Mouse (Mus musculus) urinary bladder, postnatal 10 days (tissue): ENCODE data around the gene Acvr1b.

Experiments
- DNase-seq: peaks from one replicate; pipeline ENCODE4 v3.0.0; 2022; ENCODE audit warnings: low spot score

The Acvr1b gene

DNA sequence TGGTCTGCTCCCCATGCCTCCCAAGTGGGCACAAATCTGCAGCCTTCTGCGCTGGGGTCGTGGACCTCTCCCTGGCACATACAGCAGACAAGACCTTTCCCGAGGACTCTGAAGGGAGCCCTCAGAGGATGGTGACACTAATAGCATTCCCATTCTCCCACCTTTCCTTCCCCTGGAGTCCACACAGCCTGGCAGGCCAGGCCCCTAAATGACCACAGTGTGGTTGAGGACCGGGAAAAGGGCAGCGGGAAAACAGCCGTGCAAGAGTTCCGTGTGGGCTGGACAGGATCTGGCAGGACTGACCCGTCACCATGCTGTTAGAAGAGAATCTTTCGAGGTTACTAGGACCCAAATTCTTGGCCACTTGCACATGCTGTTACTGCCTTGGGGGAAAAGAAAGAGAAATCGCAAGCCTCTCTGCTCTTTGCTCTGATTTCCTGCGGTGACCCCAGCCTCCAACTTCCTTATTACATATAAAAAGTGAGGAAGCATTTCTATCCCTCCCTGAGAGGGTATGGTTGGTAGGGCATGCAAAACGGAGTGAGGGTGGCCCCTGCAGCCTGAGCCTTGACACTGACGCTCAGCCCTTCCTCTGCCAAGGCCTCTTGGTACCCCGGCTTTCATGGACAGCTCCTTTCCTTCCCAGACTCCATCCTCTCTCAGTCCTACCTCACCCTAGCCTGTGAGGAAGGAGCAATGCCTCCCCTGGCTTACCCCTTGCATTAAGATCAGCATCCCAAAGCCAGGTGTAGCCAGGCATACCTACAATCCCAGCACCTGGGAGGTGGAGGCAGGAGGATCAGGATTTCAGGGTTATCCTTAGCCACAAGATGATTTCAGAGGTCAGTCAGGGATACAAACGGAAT lies 27.5 kb upstream of the Acvr1b start:
- DNase-seq: no peak

DNA sequence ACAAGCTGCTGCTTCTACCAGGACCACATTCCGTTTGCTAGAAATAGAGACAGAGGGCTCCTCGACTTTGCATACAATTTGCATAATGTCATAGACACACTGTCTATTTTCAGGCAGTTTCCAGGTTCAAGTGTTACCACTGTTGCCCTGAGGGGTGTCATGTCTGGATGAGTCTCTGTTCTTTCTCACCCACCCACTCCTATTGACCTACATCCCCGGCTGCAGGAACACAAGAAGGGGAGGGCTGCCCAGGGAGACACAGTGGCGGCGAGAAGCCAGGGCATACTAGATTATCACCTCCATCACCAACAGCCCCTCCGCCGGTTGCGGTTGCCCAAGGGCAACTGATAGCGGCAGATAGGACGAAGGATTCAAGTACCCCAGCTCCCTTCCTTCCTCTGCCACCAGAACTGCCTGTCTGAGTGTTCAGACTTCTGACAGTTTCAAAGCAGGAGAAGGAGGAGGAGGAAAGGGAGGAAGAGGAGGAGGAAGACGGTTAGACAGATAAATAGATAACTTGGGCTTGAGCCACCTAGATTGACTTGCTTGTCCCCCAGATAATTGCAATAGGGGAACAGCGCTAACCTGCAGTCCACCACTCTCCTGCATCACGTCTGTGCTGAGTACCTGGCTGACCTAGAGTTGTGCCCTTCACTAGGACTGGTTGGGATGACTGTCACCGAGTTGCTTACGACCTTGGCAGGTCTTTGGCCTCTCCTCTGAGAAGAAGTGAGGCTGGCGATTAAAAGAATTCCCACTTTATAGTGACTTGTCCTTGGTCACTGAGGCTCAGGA lies 26.6 kb upstream of the Acvr1b start:
- DNase-seq: no peak

DNA sequence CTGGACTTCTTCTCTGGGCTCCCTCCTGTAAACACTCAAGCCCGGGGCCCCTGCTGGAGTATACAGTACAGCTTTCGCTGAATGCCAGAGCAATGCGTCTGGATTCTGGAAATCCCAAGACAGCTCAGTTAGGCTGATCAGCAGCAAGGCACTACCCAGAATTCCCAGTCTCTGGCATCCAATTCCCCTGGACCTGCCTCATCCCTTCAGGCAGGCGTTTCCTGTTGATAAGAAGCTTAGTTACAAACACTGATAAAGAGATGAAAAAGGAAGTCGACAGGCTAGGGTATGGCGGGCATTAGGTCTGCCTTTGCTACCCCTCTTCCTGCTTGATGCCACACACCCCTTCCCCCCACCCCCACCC lies 26.0 kb upstream of the Acvr1b start:
- DNase-seq: no peak

DNA sequence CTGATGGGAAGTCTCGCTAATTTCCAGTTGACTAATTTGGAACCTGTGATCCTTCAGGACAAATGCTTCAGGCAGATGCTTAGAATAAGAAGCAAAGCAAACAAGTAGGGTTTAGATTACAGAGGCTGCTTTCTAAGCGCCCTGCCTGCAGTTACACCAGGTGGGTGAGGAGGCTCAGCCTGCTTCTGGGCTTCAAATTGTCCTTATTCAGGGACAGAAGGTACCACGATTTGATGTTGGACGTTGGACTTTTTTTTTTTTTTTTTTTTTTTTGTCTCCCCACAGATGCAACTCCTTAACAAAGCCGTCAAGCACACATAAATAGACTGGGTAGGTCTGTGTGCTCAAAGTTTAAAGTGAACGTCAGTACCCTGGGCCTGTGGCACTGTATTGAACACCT lies 25.3 kb upstream of the Acvr1b start:
- DNase-seq: no peak

DNA sequence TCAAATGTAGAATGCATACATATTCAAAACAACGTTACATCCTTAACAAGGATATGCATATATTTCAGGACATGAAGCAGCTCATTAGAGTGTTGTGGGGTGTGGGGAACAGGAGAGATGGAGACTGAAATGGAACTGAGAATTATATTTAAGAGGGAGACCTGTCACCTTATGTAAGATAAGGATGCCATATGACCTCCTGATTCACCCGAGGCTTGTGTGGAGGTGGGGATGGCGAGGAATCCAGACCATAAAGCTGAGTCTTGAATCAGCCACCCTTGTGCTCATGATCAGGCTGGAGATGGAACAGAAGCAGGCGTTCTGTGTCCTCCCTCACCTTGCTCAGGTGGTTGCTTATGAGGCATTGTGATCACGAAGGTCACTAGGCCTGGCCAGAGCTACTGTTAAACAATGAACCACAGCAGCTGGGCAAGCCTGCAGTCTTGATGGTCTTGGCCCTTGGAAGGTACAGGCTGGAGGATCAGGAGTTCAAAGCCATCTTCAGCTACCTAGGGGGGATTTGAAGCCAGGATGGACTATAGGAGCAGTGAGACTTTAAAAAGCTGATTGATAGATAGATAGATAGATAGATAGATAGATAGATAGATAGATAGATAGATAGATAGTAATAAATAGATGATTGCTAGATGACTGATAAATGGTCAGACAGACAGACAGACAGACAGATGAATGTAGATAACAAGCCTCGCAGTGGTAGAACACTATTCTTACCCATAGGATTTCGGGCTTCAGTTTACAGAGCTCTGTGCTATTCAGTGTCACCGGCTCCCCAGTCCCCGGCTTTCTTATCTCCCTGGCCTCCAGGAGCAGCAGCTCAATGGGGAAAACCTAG lies 22.2 kb upstream of the Acvr1b start:
- no peak for DNase-seq

DNA sequence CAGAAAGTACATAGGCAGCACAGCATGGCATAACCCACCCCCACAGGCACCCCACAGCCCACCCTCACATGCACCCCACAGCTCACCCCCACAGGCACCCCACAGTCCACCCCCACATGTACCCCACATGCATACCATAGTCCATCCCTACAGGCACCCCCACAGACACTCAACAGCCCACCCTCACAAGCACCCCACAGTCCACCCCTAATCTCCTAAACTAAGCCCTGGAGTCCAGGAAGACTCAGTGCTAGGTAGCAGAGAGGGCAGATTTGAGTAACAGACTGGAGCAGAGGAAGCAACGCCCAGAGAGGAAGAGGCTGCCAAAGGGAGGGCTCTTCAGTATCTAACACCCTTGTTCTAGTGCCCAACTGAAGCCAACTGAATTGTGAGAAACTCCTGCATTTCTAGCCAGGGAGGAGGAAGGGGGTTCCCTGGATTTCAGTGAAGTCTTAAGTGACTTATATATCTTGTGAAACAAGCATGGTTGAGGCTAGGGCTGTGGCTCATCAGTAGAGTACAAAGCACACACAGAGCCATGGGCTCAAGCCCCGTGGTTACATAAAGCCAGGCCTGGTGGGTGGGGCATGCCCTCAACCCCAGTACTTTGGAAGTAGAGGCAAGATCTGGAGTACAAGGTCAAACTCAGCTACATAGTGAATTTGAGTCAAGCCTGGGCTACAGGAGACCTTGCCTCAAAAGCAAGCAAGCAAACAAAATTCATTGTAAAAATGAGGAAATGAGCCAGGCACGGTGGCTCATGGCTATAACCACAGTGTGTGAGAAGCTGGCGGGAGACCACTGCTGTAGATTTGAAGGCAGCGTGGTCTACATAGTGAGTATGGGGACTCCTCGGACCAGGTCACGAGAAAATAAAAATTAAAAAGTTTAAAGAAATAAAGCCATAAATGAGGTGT lies 18.9 kb upstream of the Acvr1b start:
- DNase-seq: no peak

DNA sequence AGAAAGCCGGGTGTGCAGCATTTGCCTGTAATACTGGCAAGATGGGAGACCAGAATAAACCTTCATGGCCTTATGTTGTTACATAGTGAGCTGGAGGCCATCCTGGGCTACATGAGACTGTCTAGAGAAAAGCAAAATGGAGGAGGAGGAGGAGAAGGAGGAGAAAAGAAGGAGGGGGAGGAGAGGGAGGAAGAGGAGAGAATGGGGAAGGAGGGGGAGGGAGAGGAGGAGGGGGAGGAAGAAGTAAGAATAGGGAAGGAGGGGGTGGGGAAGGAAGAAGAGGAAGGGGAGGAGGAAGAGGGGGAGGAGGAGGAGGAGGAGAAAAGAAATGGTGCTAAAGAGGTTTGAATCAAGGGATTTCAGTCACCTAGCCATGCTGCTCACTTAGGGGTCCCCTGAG lies 13.7 kb upstream of the Acvr1b start:
- DNase-seq: no peak

DNA sequence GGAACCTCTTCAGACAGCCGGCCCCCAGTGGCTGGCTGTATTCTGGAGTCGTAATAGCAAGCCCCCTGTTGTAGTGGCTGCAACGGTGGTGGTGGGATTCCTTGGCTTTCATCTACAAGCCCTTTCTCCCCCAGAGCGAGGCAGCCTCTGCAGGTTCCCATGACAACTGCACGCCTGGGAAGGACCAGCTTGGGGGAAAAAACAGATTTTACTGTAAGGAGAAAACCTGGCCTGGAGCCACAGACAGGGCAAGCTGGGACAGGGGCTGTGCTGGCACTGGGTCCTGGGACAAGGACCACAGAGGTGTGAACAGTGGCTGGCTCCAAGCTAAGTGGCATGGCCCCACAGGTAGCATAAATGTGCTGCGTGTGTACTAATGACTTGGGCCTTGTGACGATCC lies 13.3 kb upstream of the Acvr1b start:
- DNase-seq: no peak

DNA sequence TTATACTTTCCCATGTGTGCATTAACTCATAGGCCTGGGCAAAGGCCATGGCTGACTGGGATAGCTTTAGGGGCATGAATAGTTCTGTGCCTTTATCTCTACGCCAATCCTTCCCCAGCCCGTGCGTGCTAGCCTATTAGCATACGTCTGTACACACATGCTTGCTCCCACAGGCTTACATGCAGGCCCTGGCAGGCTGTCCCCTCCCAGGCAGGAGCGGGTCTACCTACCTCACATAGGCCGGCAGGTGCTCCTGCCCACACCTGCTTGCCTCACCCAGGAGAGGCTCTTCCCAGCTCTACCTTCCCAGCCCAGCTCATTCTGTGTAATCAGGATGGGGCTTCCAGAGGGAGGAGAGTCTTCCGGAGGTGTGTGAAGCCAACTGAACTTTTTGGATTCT lies 12.3 kb upstream of the Acvr1b start:
- DNase-seq: no peak

DNA sequence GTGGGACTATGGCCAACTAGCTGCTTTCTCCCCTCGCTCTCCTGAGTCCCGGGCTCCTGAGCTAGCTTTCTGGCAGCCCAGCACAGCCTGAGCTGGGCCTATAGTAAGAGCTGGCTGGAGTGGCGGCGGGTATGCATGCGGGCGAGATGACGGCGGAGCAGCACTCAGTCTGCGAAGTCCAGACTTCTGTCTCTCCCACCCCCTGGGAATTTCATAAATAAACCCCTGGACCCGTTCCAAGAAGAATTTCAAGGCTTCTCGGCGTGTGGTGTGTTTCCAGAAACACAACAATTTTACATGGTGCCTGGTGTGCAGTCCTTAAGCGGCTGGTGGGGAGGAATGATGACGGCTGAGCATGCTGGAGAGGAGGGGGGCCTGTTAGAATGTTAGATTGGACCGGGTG lies 10.8 kb upstream of the Acvr1b start:
- no peak for DNase-seq

DNA sequence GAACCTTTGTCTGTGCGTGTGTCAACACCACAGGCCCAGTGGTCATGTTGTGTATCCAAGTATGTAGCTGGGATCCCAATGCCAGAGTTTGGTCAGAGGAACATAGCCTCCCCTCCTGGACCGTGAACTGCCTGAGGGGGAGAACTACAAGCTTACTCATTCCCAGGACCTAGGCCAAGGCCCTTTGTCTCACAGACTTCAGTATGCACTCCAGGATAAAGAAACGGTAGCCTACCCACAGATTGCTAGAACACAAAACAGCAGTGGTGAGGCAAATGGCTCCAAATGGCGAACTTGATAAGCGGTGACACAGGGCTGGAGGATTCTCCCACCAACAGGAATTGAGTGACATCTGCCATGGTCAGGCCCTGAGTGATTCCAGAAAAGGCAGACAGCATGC lies 10.0 kb upstream of the Acvr1b start:
- DNase-seq: no peak

DNA sequence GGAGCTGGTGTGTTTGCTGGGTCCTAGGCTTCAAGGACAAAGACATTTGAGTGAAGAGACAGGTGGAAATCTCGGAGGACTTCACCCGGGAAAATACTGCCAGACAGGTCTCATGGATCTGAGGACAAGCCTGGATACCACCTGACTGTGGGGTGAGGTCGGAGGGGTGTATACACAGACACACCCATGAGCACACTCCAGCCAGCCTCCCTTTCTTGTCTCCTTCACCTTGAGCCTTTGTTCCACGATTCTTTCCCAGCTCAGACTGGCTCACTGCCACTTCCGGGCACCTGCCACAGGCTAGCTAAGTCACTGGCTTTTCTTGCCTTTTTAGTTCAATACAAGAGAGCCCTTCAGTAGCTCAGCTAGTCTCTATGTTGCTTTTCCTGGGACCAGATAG lies 9.6 kb upstream of the Acvr1b start:
- no peak for DNase-seq

DNA sequence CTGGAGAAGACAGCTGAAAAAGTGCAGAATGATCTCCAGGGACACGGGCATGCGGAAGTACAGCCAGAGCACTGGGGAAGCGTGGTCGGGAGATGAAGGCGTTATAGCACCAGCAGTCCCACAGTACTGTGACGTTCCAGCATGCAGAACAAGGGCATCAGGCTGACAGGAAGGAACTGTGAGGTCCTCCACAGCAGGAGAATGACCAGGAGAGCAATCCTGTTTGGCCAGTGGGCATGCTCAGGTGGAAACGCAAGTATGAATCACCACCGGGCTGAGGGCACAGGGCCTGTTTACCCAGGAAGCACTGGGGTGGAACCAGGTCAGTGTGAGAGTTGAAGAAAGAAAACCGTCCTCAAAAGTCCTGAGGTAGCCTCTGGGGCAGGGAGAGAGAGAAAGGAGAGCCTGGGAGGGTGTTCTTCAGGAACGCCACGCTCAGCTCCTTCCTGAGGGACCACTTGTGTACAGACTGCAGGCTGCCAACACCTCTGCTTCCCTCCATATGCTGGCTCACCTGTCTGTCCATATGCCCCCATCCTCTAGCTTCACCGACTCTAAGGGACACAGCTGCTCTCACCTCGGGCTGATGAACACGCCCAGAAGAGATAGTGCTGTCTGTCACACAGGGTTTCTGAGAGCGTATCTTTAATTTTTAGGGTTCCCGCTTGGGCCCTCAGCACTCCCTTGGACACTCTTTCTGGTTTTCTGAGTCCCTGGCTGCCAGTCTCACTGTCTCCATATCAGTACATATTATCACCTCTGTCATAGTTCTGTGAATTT lies 8.0 kb upstream of the Acvr1b start:
- DNase-seq: no peak

DNA sequence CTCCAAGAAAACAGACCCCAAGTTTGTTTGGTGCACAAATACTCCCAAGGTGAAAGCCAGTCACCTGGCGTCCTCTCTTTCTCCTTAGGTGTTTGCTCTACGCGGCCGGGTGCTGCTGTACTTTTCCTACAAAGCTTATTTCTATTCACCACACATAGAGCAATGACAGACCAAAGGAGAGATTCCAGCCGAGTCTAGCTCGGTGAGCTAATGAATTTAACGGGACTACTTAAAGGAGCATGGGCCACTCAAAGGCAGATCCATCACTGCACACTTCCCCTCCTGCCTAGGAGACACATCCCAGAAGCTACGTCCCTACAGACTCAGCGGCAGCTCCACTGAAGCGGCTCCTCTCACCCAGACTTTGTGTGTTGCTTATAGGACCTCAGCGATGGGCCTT lies 6.3 kb upstream of the Acvr1b start:
- DNase-seq: no peak

DNA sequence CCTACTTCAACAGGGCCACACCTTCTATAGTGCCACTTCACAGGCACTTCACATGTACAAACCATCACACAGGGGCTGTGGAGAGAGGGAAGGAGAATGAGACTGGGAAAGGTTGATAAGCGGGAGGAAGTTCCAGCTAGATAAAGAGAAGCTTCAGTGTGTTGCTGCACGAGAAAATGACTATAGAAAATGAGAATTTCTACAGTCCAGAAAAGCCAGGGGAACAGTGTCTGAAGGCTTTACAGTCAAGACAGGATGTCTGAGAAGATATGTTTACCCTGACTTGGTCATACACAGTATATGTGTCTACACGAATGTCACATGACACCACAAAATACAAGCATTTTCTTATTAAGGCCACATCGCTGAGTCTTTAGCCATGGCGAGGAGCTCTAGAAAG lies 4.0 kb upstream of the Acvr1b start:
- DNase-seq: no peak

DNA sequence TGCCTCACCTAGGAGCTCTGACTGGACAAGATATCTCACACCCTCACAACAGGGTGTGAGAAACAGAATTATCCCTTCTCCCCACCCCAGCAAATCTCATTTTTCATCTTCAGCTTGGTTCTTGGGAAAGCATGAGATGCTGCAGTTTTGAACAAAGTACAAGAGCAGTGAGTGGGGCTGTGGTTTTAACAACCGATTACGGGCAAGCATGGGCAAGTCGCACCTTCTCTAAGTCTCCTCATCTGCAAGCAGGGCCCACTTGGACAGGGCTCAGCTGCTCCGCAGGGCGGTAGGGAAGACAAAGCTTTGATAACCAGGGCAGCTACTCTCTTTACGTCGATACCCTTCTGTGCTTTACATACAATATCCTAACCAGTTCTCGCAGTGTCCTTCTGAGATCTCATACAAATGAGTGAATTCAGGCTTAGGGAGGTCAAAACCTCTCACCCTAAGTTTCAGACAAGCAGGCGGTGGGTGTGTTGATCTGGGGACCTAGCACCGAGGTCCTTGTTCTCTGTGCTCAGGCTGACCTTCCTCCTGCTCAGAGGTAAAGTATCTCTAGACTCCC lies 3.4 kb upstream of the Acvr1b start:
- DNase-seq: no peak

DNA sequence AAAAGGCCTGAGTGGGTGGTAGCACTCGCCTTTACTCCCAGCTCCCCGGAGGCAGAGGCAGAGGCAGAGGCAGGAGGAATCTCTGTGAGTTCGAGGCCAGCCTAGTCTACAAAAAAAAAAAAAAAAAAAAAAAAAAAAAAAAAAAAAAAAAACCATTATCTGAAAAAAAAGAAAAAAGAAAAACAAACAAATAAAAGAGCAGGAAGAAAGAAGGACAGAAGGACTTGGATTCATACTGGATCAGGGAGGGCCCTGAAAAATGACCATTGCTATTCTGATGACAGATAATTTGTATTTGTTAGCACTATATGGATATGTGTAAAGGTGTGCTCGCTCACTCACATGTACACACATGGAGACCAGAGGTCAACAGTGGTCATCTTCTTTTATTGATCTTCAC lies 2.6 kb upstream of the Acvr1b start:
- no peak for DNase-seq

DNA sequence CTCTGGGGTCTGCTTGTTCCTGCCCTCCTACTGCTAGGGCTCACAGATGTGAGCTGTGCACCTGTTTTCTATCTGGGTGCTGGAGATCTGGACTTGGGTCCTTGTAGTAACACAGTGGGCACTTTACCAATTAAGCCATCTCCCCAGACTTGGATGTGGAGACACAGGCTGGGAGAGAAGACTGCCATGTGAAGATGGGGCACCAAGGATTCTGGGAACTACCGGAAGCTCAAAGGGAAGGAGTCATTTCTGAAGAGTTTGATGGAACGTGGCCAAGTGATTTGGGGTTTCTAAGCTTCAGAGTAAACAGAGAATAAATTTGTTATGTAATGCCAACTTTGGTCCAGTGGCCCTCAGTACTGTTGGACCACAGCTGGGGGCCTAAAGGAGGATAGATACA lies 1.9 kb upstream of the Acvr1b start:
- no peak for DNase-seq

DNA sequence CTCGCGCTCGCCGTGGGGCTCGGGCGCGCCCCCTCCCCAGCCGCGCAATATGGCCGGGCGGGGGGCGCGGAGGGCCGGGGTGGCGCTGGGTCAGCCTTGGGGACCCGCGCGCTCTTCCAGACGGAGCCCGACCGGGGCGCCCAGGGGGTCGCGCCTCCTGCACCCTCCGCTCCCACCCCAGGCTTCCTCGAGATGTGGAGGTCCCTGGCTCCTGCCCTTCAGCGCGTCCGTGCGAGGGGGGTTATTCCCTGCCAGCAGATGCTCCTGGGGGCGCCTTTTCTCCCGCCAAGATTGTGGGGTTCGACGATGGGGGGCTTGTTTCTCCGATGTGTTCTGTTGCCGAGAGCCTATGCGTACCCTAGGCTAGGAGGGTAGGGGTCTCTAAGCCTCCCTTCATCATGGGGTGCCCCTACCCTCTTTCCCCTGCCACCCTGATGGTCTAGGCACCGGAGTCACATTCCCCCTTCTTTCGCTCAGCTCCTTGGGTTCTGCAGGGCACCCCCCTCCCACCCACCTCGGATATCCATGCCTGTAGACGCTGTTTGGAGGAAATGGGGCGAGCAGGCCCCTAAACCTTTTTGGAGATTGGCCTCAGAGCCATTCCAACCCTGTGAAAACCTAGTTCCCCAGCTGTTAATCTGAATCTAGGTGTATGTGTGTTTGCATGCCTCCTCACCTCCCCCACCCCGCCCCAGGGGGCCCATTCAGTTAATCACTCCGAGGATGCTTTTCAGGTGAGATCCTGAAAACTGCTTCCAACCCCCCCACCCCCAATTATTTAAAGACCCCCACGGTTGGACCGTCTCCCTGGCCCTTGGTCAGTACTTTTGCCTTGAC lies 645 bp downstream of the Acvr1b start:
- no peak for DNase-seq

DNA sequence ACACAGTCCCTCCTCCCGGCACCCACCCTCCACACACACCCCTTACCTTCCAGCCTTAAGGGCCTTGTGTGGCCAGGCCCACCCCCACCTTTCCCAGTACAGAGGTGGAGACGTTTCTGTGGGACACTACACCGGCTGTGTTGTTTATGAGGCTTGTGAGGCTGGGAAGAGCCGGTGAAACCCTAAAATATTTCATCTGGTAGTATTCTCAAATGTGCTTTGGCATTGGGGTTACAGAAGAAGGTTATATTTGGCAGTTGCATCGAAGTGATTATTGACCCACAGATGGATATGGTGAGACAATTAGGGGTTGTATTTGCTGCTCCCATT lies 1.2 kb downstream of the Acvr1b start:
- DNase-seq: no peak
